ENCODE assay signal across 9 mouse cellular contexts in genomic region chr9:14730941-14731541, GRCm38 (mm10). TPM values are rescaled to one million over a fixed set of nuclear protein-coding genes. Genes with fewer than 3 reads are reported as not detected.
DNase-seq lines count a peak whose midpoint lies in the region; ATAC-seq and TF ChIP-seq lines count a peak whose summit lies in the region.
"Had no signal": no experiment of that assay in that cellular context is flagged by ENCODE, and none has a peak within 500 bp of the region (broad histone marks: within the 10 kb centered on the region; RNA-seq: fewer than 3 reads in every experiment).

No protein-coding gene starts in this region.

- WGBS in forebrain, embryonic 10.5 days = 52% methylated on average over 9 of the region's 9 CpGs
- 59% methylated on average over 9 of the region's 9 CpGs for WGBS in forebrain, embryonic 16.5 days
- 29% methylated on average over 9 of the region's 9 CpGs for WGBS in embryonic facial prominence, embryonic 10.5 days
- 31% methylated on average over 9 of the region's 9 CpGs for WGBS in intestine, postnatal 0 days
- WGBS in midbrain, embryonic 16.5 days = 59% methylated on average over 9 of the region's 9 CpGs

- TF ChIP-seq CTCF in intestine, postnatal 0 days (IDR thresholded peaks at IDR 0.05; ENCODE audit: low read depth) = no peak

- DNase-seq in forebrain, embryonic 10.5 days (ENCODE audit: extremely low spot score, low spot score) = no peak
- peak; percentile 46 for DNase-seq in embryonic facial prominence, embryonic 10.5 days (ENCODE audit: low spot score)
- no peak for DNase-seq in ovary, postnatal 36 days (ENCODE audit: low spot score)
- no peak for DNase-seq in right cerebral cortex, adult 18-20 months

- no peak overlapping the region for H3K4me3 ChIP-seq in forebrain, embryonic 10.5 days
- no peak overlapping the region for H3K4me3 ChIP-seq in forebrain, embryonic 16.5 days (replicated peaks; ENCODE audit: low read length)
- no peak overlapping the region for H3K4me3 ChIP-seq in embryonic facial prominence, embryonic 10.5 days
- H3K4me3 ChIP-seq in intestine, postnatal 0 days (ENCODE audit: low read depth, low read length) = no peak overlapping the region
- no peak overlapping the region for H3K4me3 ChIP-seq in midbrain, embryonic 16.5 days (ENCODE audit: low read depth, low read length)

- H3K4me1 ChIP-seq in forebrain, embryonic 10.5 days = peaks cover 28% of the 10 kb centered on the region
- H3K4me1 ChIP-seq in forebrain, embryonic 16.5 days (replicated peaks; ENCODE audit: control insufficient read depth, insufficient read depth, low read length) = no peaks in the 10 kb centered on the region
- H3K4me1 ChIP-seq in embryonic facial prominence, embryonic 10.5 days = peaks cover 28% of the 10 kb centered on the region
- no peaks in the 10 kb centered on the region for H3K4me1 ChIP-seq in intestine, postnatal 0 days (replicated peaks; ENCODE audit: control insufficient read depth, insufficient read depth, low read length)
- H3K4me1 ChIP-seq in midbrain, embryonic 16.5 days (ENCODE audit: control insufficient read depth, insufficient read depth, low read length) = no peaks in the 10 kb centered on the region

- H3K9ac ChIP-seq in forebrain, embryonic 16.5 days (replicated peaks; ENCODE audit: low read depth, low read length) = no peak overlapping the region
- no peak overlapping the region for H3K9ac ChIP-seq in intestine, postnatal 0 days (ENCODE audit: low read depth, low read length)
- no peak overlapping the region for H3K9ac ChIP-seq in midbrain, embryonic 16.5 days (ENCODE audit: low read depth, low read length)

- peak overlapping the region; percentile 51 for H3K27ac ChIP-seq in forebrain, embryonic 10.5 days
- H3K27ac ChIP-seq in forebrain, embryonic 16.5 days (ENCODE audit: low read length) = no peak overlapping the region
- peak overlapping the region; percentile 67 for H3K27ac ChIP-seq in embryonic facial prominence, embryonic 10.5 days (replicated peaks)
- H3K27ac ChIP-seq in intestine, postnatal 0 days (ENCODE audit: low read depth, low read length) = no peak overlapping the region
- H3K27ac ChIP-seq in midbrain, embryonic 16.5 days (ENCODE audit: low read length) = no peak overlapping the region

- ATAC-seq in forebrain, embryonic 16.5 days = no peak
- ATAC-seq in intestine, postnatal 0 days = peak; percentile 49
- peak; percentile 51; the same call in 1 of the 2 replicates for ATAC-seq in midbrain, embryonic 16.5 days
- no peak for ATAC-seq in frontal cortex, adult (ENCODE audit: low TSS enrichment)

- no peak overlapping the region for H3K4me2 ChIP-seq in forebrain, embryonic 16.5 days (ENCODE audit: low read length)
- H3K4me2 ChIP-seq in intestine, postnatal 0 days (replicated peaks; ENCODE audit: low read depth) = no peak overlapping the region
- no peak overlapping the region for H3K4me2 ChIP-seq in midbrain, embryonic 16.5 days (ENCODE audit: low read length)

- H3K36me3 ChIP-seq in forebrain, embryonic 10.5 days (replicated peaks) = no peaks in the 10 kb centered on the region
- no peaks in the 10 kb centered on the region for H3K36me3 ChIP-seq in forebrain, embryonic 16.5 days (ENCODE audit: control insufficient read depth, insufficient read depth)
- H3K36me3 ChIP-seq in embryonic facial prominence, embryonic 10.5 days (replicated peaks) = no peaks in the 10 kb centered on the region
- no peaks in the 10 kb centered on the region for H3K36me3 ChIP-seq in intestine, postnatal 0 days (ENCODE audit: control insufficient read depth, insufficient read depth)
- H3K36me3 ChIP-seq in midbrain, embryonic 16.5 days (ENCODE audit: control insufficient read depth, insufficient read depth, low read length) = no peaks in the 10 kb centered on the region

- no peaks in the 10 kb centered on the region for H3K27me3 ChIP-seq in forebrain, embryonic 10.5 days (ENCODE audit: poor library complexity, severe bottlenecking)
- H3K27me3 ChIP-seq in forebrain, embryonic 16.5 days (replicated peaks; ENCODE audit: control insufficient read depth, insufficient read depth, low read length) = no peaks in the 10 kb centered on the region
- H3K27me3 ChIP-seq in embryonic facial prominence, embryonic 10.5 days (replicated peaks; ENCODE audit: low read depth, poor library complexity, severe bottlenecking) = no peaks in the 10 kb centered on the region
- no peaks in the 10 kb centered on the region for H3K27me3 ChIP-seq in intestine, postnatal 0 days (replicated peaks; ENCODE audit: control insufficient read depth, insufficient read depth, low read length)
- H3K27me3 ChIP-seq in midbrain, embryonic 16.5 days (ENCODE audit: control insufficient read depth, insufficient read depth, low read depth, low read length) = no peaks in the 10 kb centered on the region

- no peaks in the 10 kb centered on the region for H3K9me3 ChIP-seq in forebrain, embryonic 10.5 days
- H3K9me3 ChIP-seq in forebrain, embryonic 16.5 days (ENCODE audit: control insufficient read depth, low read length) = no peaks in the 10 kb centered on the region
- no peaks in the 10 kb centered on the region for H3K9me3 ChIP-seq in embryonic facial prominence, embryonic 10.5 days
- no peaks in the 10 kb centered on the region for H3K9me3 ChIP-seq in intestine, postnatal 0 days (ENCODE audit: control insufficient read depth)
- no peaks in the 10 kb centered on the region for H3K9me3 ChIP-seq in midbrain, embryonic 16.5 days (replicated peaks; ENCODE audit: control insufficient read depth, low read length, poor library complexity, severe bottlenecking)
- H3K9me3 ChIP-seq: G1E had no signal

RNA-seq across cellular contexts. Expression of gene Piwil4, which starts 9.5 kb away (rescaled TPM):
- polyA plus RNA-seq in forebrain, embryonic 10.5 days (2016; fragmentation: Nextera tagmentation; extraction: Ambion mirVana) = 0.12 and 0.14 TPM in 2 replicates
- 0.06 and 0.09 TPM in 2 replicates for polyA plus RNA-seq in forebrain, embryonic 16.5 days (2015; fragmentation: Nextera tagmentation; extraction: Ambion mirVana)
- polyA plus RNA-seq in embryonic facial prominence, embryonic 10.5 days (2016; fragmentation: Nextera tagmentation; extraction: Ambion mirVana) = 0.23 TPM in 1 of 2 replicates, not detected in the other
- polyA plus RNA-seq in intestine, postnatal 0 days (2015; fragmentation: Nextera tagmentation; extraction: Ambion mirVana) = 0.17 and 0.18 TPM in 2 replicates
- polyA plus RNA-seq in midbrain, embryonic 16.5 days (2015; fragmentation: Nextera tagmentation; extraction: Ambion mirVana) = 0.30 and 0.34 TPM in 2 replicates

RNA-seq across cellular contexts. Expression of gene Fut4, which starts 21.2 kb away (rescaled TPM):
- polyA plus RNA-seq in forebrain, embryonic 10.5 days (2016; fragmentation: Nextera tagmentation; extraction: Ambion mirVana) = 2.4 and 3.1 TPM in 2 replicates
- 0.36 and 1.1 TPM in 2 replicates for polyA plus RNA-seq in forebrain, embryonic 16.5 days (2015; fragmentation: Nextera tagmentation; extraction: Ambion mirVana)
- polyA plus RNA-seq in embryonic facial prominence, embryonic 10.5 days (2016; fragmentation: Nextera tagmentation; extraction: Ambion mirVana) = 6.3 and 7.6 TPM in 2 replicates
- 2.3 and 2.6 TPM in 2 replicates for polyA plus RNA-seq in intestine, postnatal 0 days (2015; fragmentation: Nextera tagmentation; extraction: Ambion mirVana)
- 1.7 and 2.0 TPM in 2 replicates for polyA plus RNA-seq in midbrain, embryonic 16.5 days (2015; fragmentation: Nextera tagmentation; extraction: Ambion mirVana)
- polyA plus RNA-seq: G1E had no signal

RNA-seq across cellular contexts. Expression of gene 1700012B09Rik, which starts 39.8 kb away (rescaled TPM):
- not detected in 2 replicates for polyA plus RNA-seq in forebrain, embryonic 10.5 days (2016; fragmentation: Nextera tagmentation; extraction: Ambion mirVana)
- polyA plus RNA-seq in forebrain, embryonic 16.5 days (2015; fragmentation: Nextera tagmentation; extraction: Ambion mirVana) = 2.8 and 2.9 TPM in 2 replicates
- polyA plus RNA-seq in embryonic facial prominence, embryonic 10.5 days (2016; fragmentation: Nextera tagmentation; extraction: Ambion mirVana) = 0.23 and 0.54 TPM in 2 replicates
- not detected in 2 replicates for polyA plus RNA-seq in intestine, postnatal 0 days (2015; fragmentation: Nextera tagmentation; extraction: Ambion mirVana)
- polyA plus RNA-seq in midbrain, embryonic 16.5 days (2015; fragmentation: Nextera tagmentation; extraction: Ambion mirVana) = 3.6 and 4.5 TPM in 2 replicates
- polyA plus RNA-seq: G1E had no signal

RNA-seq across cellular contexts. Expression of gene Mre11a, which starts 53.4 kb away (rescaled TPM):
- polyA plus RNA-seq in forebrain, embryonic 10.5 days (2016; fragmentation: Nextera tagmentation; extraction: Ambion mirVana) = 45.1 and 46.0 TPM in 2 replicates
- 15.5 and 16.8 TPM in 2 replicates for polyA plus RNA-seq in forebrain, embryonic 16.5 days (2015; fragmentation: Nextera tagmentation; extraction: Ambion mirVana)
- 38.5 and 42.0 TPM in 2 replicates for polyA plus RNA-seq in embryonic facial prominence, embryonic 10.5 days (2016; fragmentation: Nextera tagmentation; extraction: Ambion mirVana)
- polyA plus RNA-seq in intestine, postnatal 0 days (2015; fragmentation: Nextera tagmentation; extraction: Ambion mirVana) = 5.8 and 8.1 TPM in 2 replicates
- 10.5 and 13.1 TPM in 2 replicates for polyA plus RNA-seq in midbrain, embryonic 16.5 days (2015; fragmentation: Nextera tagmentation; extraction: Ambion mirVana)

RNA-seq across cellular contexts. Expression of gene Ankrd49, which starts 53.6 kb away (rescaled TPM):
- polyA plus RNA-seq in forebrain, embryonic 10.5 days (2016; fragmentation: Nextera tagmentation; extraction: Ambion mirVana) = 59.2 and 59.6 TPM in 2 replicates
- 43.7 and 48.1 TPM in 2 replicates for polyA plus RNA-seq in forebrain, embryonic 16.5 days (2015; fragmentation: Nextera tagmentation; extraction: Ambion mirVana)
- 48.5 and 50.0 TPM in 2 replicates for polyA plus RNA-seq in embryonic facial prominence, embryonic 10.5 days (2016; fragmentation: Nextera tagmentation; extraction: Ambion mirVana)
- polyA plus RNA-seq in intestine, postnatal 0 days (2015; fragmentation: Nextera tagmentation; extraction: Ambion mirVana) = 24.6 and 27.1 TPM in 2 replicates
- 27.9 and 30.9 TPM in 2 replicates for polyA plus RNA-seq in midbrain, embryonic 16.5 days (2015; fragmentation: Nextera tagmentation; extraction: Ambion mirVana)

Comparison
In these comparisons a context has a peak if more than half of its experiments do, and no peak if none do; other contexts are left out.
1. H3K27ac ChIP-seq: peak in forebrain, embryonic 10.5 days (single experiment) and embryonic facial prominence, embryonic 10.5 days (single experiment); none in forebrain, embryonic 16.5 days (single experiment), intestine, postnatal 0 days (single experiment) and midbrain, embryonic 16.5 days (single experiment).
2. ATAC-seq: peak in intestine, postnatal 0 days (single experiment) and midbrain, embryonic 16.5 days (single experiment); none in forebrain, embryonic 16.5 days (single experiment) and frontal cortex, adult (single experiment).